Mouse (Mus musculus): ENCODE measurements around the gene Rpl23a. TPM values are rescaled to one million over a fixed set of nuclear protein-coding genes. Genes with fewer than 3 reads are reported as not detected.

Rpl23a gene
- polyA plus RNA-seq, 1 experiment = 299 TPM

- H3K27ac ChIP-seq (ENCODE audit: control insufficient read depth, insufficient read depth, low read depth, low read length, poor library complexity) = peak overlapping the region; percentile 97
- no peak for TF ChIP-seq CTCF (IDR thresholded peaks at IDR 0.05; ENCODE audit: control insufficient read depth, insufficient read depth, low read length)
- no peak for TF ChIP-seq POLR2A (IDR thresholded peaks at IDR 0.05; ENCODE audit: borderline replicate concordance, control insufficient read depth, low read depth, low read length)
- peak overlapping the region; percentile 96 for H3K4me3 ChIP-seq (replicated peaks; ENCODE audit: control insufficient read depth, low read depth, low read length)
- no peaks in the 10 kb centered on the region; the same call in none of the 2 replicates for H3K4me1 ChIP-seq (ENCODE audit: control insufficient read depth, insufficient read depth, low read length)
- under 1% methylated on average over 10 of the region's 10 CpGs for WGBS
Measured at GRCm38 (mm10) chr11:78175771-78176401, 7.5 kb downstream of the Rpl23a start.

- H3K4me1 ChIP-seq (ENCODE audit: control insufficient read depth, insufficient read depth, low read length) = no peaks in the 10 kb centered on the region; the same call in none of the 2 replicates
- no peak overlapping the region for H3K4me3 ChIP-seq (replicated peaks; ENCODE audit: control insufficient read depth, low read depth, low read length)
- TF ChIP-seq POLR2A (IDR thresholded peaks at IDR 0.05; ENCODE audit: borderline replicate concordance, control insufficient read depth, low read depth, low read length) (no peak), CTCF (IDR thresholded peaks at IDR 0.05; ENCODE audit: control insufficient read depth, insufficient read depth, low read length) (no peak)
- 95% methylated on average over 3 of the region's 3 CpGs for WGBS
- no peak overlapping the region for H3K27ac ChIP-seq (ENCODE audit: control insufficient read depth, insufficient read depth, low read depth, low read length, poor library complexity)
Measured at GRCm38 (mm10) chr11:78174506-78174905, 8.9 kb downstream of the Rpl23a start.

- peaks cover 3% of the 10 kb centered on the region; the same call in 1 of the 2 replicates for H3K4me1 ChIP-seq (ENCODE audit: control insufficient read depth, insufficient read depth, low read length)
- H3K4me3 ChIP-seq (replicated peaks; ENCODE audit: control insufficient read depth, low read depth, low read length) = no peak overlapping the region
- TF ChIP-seq CTCF (IDR thresholded peaks at IDR 0.05; ENCODE audit: control insufficient read depth, insufficient read depth, low read length) = no peak
- no peak for TF ChIP-seq POLR2A (IDR thresholded peaks at IDR 0.05; ENCODE audit: borderline replicate concordance, control insufficient read depth, low read depth, low read length)
- 87% methylated on average over 19 of the region's 19 CpGs for WGBS
- no peak overlapping the region for H3K27ac ChIP-seq (ENCODE audit: control insufficient read depth, insufficient read depth, low read depth, low read length, poor library complexity)
Measured at GRCm38 (mm10) chr11:78172748-78173383, 10.5 kb downstream of the Rpl23a start.

- TF ChIP-seq CTCF (IDR thresholded peaks at IDR 0.05; ENCODE audit: control insufficient read depth, insufficient read depth, low read length) (no peak), POLR2A (IDR thresholded peaks at IDR 0.05; ENCODE audit: borderline replicate concordance, control insufficient read depth, low read depth, low read length) (no peak)
- H3K27ac ChIP-seq (ENCODE audit: control insufficient read depth, insufficient read depth, low read depth, low read length, poor library complexity) = no peak overlapping the region
- peaks cover 3% of the 10 kb centered on the region; the same call in 1 of the 2 replicates for H3K4me1 ChIP-seq (ENCODE audit: control insufficient read depth, insufficient read depth, low read length)
- WGBS = 89% methylated on average over 16 of the region's 16 CpGs
- H3K4me3 ChIP-seq (replicated peaks; ENCODE audit: control insufficient read depth, low read depth, low read length) = no peak overlapping the region
Measured at GRCm38 (mm10) chr11:78172034-78172747, 11.2 kb downstream of the Rpl23a start.

DNA sequence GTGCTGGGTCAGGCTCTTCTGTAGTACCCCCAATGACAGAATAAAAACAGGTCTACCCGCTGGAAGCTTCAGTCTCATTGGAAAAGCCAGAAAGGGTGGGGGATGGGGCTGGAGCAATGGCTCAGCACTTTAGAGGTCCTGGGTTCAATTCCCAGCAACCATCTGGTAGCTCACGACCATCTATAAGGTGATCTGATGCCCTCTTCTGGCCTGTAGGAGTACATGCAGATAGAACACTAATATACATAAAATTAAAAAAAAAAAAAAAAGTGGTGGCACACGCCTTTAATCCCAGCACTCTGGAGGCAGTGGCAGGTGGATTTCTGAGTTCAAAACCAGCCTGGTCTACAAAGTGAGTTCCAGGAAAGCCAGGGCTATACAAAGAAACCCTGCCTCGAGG lies 12.1 kb downstream of the Rpl23a start:
- H3K27ac ChIP-seq (ENCODE audit: control insufficient read depth, insufficient read depth, low read depth, low read length, poor library complexity) = no peak overlapping the region
- peak; percentile 17; the same call in 1 of the 2 replicates for TF ChIP-seq CTCF (IDR thresholded peaks at IDR 0.05; ENCODE audit: control insufficient read depth, insufficient read depth, low read length)
- no peak for TF ChIP-seq POLR2A (IDR thresholded peaks at IDR 0.05; ENCODE audit: borderline replicate concordance, control insufficient read depth, low read depth, low read length)
- no peak overlapping the region for H3K4me3 ChIP-seq (replicated peaks; ENCODE audit: control insufficient read depth, low read depth, low read length)
- 51% methylated on average over 4 of the region's 4 CpGs for WGBS
- H3K4me1 ChIP-seq (ENCODE audit: control insufficient read depth, insufficient read depth, low read length) = peaks cover 3% of the 10 kb centered on the region; the same call in 1 of the 2 replicates

DNA sequence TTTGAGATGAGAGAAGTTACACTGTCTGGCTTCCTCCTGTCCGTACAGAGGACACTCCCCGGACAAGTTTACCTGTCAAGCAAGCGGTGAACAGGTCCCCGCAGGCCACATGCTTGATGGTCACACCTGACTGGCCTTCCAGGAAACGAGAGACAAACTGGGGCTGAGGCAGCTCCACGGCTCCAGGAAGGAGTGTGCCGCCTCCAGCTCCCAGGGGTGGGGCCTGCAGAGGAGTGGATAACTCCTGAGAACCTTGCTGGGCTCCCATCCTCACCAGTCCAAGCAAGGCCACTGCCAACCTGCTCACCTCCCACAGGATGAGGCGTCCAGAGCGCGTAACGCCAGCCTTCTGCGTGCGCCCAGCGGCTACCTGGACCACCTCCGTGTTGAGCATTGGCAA lies 13.1 kb downstream of the Rpl23a start:
- 88% methylated on average over 15 of the region's 15 CpGs for WGBS
- H3K4me3 ChIP-seq (replicated peaks; ENCODE audit: control insufficient read depth, low read depth, low read length) = no peak overlapping the region
- TF ChIP-seq CTCF (IDR thresholded peaks at IDR 0.05; ENCODE audit: control insufficient read depth, insufficient read depth, low read length) (no peak), POLR2A (IDR thresholded peaks at IDR 0.05; ENCODE audit: borderline replicate concordance, control insufficient read depth, low read depth, low read length) (no peak)
- peaks cover 3% of the 10 kb centered on the region; the same call in 1 of the 2 replicates for H3K4me1 ChIP-seq (ENCODE audit: control insufficient read depth, insufficient read depth, low read length)
- H3K27ac ChIP-seq (ENCODE audit: control insufficient read depth, insufficient read depth, low read depth, low read length, poor library complexity) = 0 out of 2 replicates have a peak overlapping the region, but pooled peaks have one; percentile 12

GRCm38 (mm10) chr11:78168541-78169468 lies 14.6 kb downstream of the Rpl23a start:
- WGBS = 17% methylated on average over 19 of the region's 19 CpGs
- H3K4me3 ChIP-seq (replicated peaks; ENCODE audit: control insufficient read depth, low read depth, low read length) = peak overlapping the region; percentile 40
- peaks cover 3% of the 10 kb centered on the region; the same call in 1 of the 2 replicates for H3K4me1 ChIP-seq (ENCODE audit: control insufficient read depth, insufficient read depth, low read length)
- 0 out of 2 replicates have a peak, but pooled peaks have one; percentile 18 for TF ChIP-seq POLR2A (IDR thresholded peaks at IDR 0.05; ENCODE audit: borderline replicate concordance, control insufficient read depth, low read depth, low read length)
- TF ChIP-seq CTCF (IDR thresholded peaks at IDR 0.05; ENCODE audit: control insufficient read depth, insufficient read depth, low read length) = peak; percentile 12; the same call in 1 of the 2 replicates
- H3K27ac ChIP-seq (ENCODE audit: control insufficient read depth, insufficient read depth, low read depth, low read length, poor library complexity) = peak overlapping the region; percentile 41

Data from bone marrow, adult 2 months (tissue).